Mouse (Mus musculus) lung, adult 2 months (tissue): ENCODE data around the gene Sipa1l2. TPM values are rescaled to one million over a fixed set of nuclear protein-coding genes. Genes with fewer than 3 reads are reported as not detected.
A peak's percentile ranks its signal among the peaks of the same experiment; 100 is the strongest.

Experiments
- DNase-seq: peaks from one replicate; pipeline ENCODE4 v3.0.0; 2022
- H3K4me1 ChIP-seq: fragments of 200-500 bp; 2 replicates; pipeline ENCODE4 v1.6.1; 2011; ENCODE audit warnings: low read length; ENCODE audit not compliant: control insufficient read depth, insufficient read depth
- H3K4me3 ChIP-seq: fragments of 200-500 bp; replicated peaks from 2 replicates; pipeline ENCODE3; 2011; ENCODE audit warnings: low read depth, mild to moderate bottlenecking, control low read depth, low read length; ENCODE audit errors: extremely low read depth
- CTCF ChIP-seq: fragments of 200-500 bp; IDR thresholded peaks from 2 replicates; pipeline ENCODE4 v1.5.1; 2011; ENCODE audit warnings: mild to moderate bottlenecking, low read length, control low read depth; ENCODE audit not compliant: insufficient read depth
- POLR2A ChIP-seq: fragments of 200-500 bp; IDR thresholded peaks from 2 replicates; pipeline ENCODE4 v1.6.1; 2011; ENCODE audit warnings: low read depth, mild to moderate bottlenecking, control low read depth, low read length, borderline replicate concordance; ENCODE audit errors: extremely low read depth
- WGBS: fragments of 180-500 bp; shearing (Covaris S2); methylation state at CpG from one replicate; pipeline ENCODE4 v1.1.7; 2018; 5-methylcytosine and 5-hydroxymethylcytosine counted together
- polyA plus RNA-seq: library from polyadenylated mRNA; depleted of rRNA; stranded (reverse); fragments of >200 nt; gene quantifications from 2 replicates; pipeline ENCODE4 v1.2.3, GENCODE M21; 2012

Gene Sipa1l2
- polyA plus RNA-seq, 1 experiment = 38.6 TPM

GRCm38 (mm10) chr8:125395032-125395431 lies 174.6 kb downstream of the Sipa1l2 start:
- WGBS = 63% methylated on average over 8 of the region's 8 CpGs
- Histone ChIP-seq H3K4me3 (no peak overlapping the region), H3K4me1 (no peaks in the 10 kb centered on the region; the same call in 1 of the 2 replicates)
- TF ChIP-seq CTCF (no peak), POLR2A (no peak)
- no peak for DNase-seq

GRCm38 (mm10) chr8:125391685-125392084 lies 177.9 kb downstream of the Sipa1l2 start:
- no peak overlapping the region for H3K4me3 ChIP-seq

GRCm38 (mm10) chr8:125391271-125391670 lies 178.3 kb downstream of the Sipa1l2 start:
- no peak for DNase-seq
- TF ChIP-seq POLR2A (no peak), CTCF (no peak)
- H3K4me3 ChIP-seq = peak overlapping the region; percentile 24
- peaks cover 11% of the 10 kb centered on the region for H3K4me1 ChIP-seq
- WGBS = 60% methylated on average over 8 of the region's 8 CpGs

More at GRCm38 (mm10) chr8:125391685-125392084, 177.9 kb downstream of the Sipa1l2 start:
- no peak for DNase-seq
- H3K4me1 ChIP-seq = peaks cover 11% of the 10 kb centered on the region
- WGBS = 68% methylated on average over 7 of the region's 7 CpGs
- no peak for TF ChIP-seq CTCF
- TF ChIP-seq POLR2A = no peak

- TF ChIP-seq POLR2A (no peak), CTCF (no peak)
- Histone ChIP-seq H3K4me3 (no peak overlapping the region), H3K4me1 (peaks cover 11% of the 10 kb centered on the region)
- no peak for DNase-seq
- 75% methylated on average over 6 of the region's 6 CpGs for WGBS
These were observed 179.1 kb downstream of the Sipa1l2 start for GRCm38 (mm10) chr8:125390506-125390895.

GRCm38 (mm10) chr8:125389756-125390505 lies 179.7 kb downstream of the Sipa1l2 start:
- Histone ChIP-seq H3K4me1 (peaks cover 11% of the 10 kb centered on the region), H3K4me3 (no peak overlapping the region)
- no peak for DNase-seq
- WGBS = 44% methylated on average over 13 of the region's 13 CpGs
- TF ChIP-seq CTCF = no peak
- TF ChIP-seq POLR2A = no peak

- Histone ChIP-seq H3K4me3 (no peak overlapping the region), H3K4me1 (peaks cover 11% of the 10 kb centered on the region)
- DNase-seq = no peak
- WGBS = 29% methylated on average over 5 of the region's 5 CpGs
- TF ChIP-seq POLR2A (no peak), CTCF (no peak)
These were observed 180.3 kb downstream of the Sipa1l2 start for GRCm38 (mm10) chr8:125389280-125389679.

GRCm38 (mm10) chr8:125388404-125389180 lies 181.0 kb downstream of the Sipa1l2 start:
- DNase-seq = no peak
- peaks cover 11% of the 10 kb centered on the region for H3K4me1 ChIP-seq
- TF ChIP-seq CTCF (no peak), POLR2A (no peak)
- H3K4me3 ChIP-seq = no peak overlapping the region
- WGBS = 40% methylated on average over 13 of the region's 13 CpGs

GRCm38 (mm10) chr8:125385519-125386150 lies 184.0 kb downstream of the Sipa1l2 start:
- TF ChIP-seq POLR2A (no peak), CTCF (no peak)
- WGBS = 31% methylated on average over 6 of the region's 6 CpGs
- H3K4me3 ChIP-seq = no peak overlapping the region
- H3K4me1 ChIP-seq = peaks cover 11% of the 10 kb centered on the region
- DNase-seq = no peak

GRCm38 (mm10) chr8:125384551-125385183 lies 184.9 kb downstream of the Sipa1l2 start:
- no peak for DNase-seq
- TF ChIP-seq CTCF = no peak
- TF ChIP-seq POLR2A = no peak
- 84% methylated on average over 4 of the region's 4 CpGs for WGBS
- no peak overlapping the region for H3K4me3 ChIP-seq
- H3K4me1 ChIP-seq = peaks cover 9% of the 10 kb centered on the region
